Mouse (Mus musculus) midbrain, postnatal 0 days (tissue): ENCODE measurements around the gene Zscan2. TPM values are rescaled to one million over a fixed set of nuclear protein-coding genes. Genes with fewer than 3 reads are reported as not detected.
A peak's percentile ranks its signal among the peaks of the same experiment; 100 is the strongest.
"Not testable (repeated sequence)": the region's sequence is repeated elsewhere in the genome, so short reads cannot be mapped to it uniquely, and the experiment has no call there.

ENCODE experiments used
- ATAC-seq: fragments of 200-750 bp; cut with Nextera tagmentation; 2 replicates; pipeline ENCODE4 v1.8.0; 2017; ENCODE audit warnings: moderate number of reproducible peaks, mild to moderate bottlenecking, moderate TSS enrichment, moderate library complexity; ENCODE audit not compliant: low FRiP score
- DNase-seq: peaks from one replicate; pipeline ENCODE4 v3.0.0-alpha.2; 2015; ENCODE audit warnings: low spot score
- H3K27ac ChIP-seq: fragments of 300-500 bp; sonication (generic); 2 replicates; pipeline ENCODE4 v1.5.1; 2014; ENCODE audit warnings: low read depth, mild to moderate bottlenecking, low read length, mixed read lengths
- H3K27me3 ChIP-seq: fragments of 300-500 bp; sonication (generic); 2 replicates; pipeline ENCODE4 v1.6.1; 2014; ENCODE audit warnings: low read length, control low read depth, mixed read lengths; ENCODE audit not compliant: insufficient read depth
- H3K36me3 ChIP-seq: fragments of 300-500 bp; sonication (generic); 2 replicates; pipeline ENCODE4 v1.6.1; 2014; ENCODE audit warnings: low read length, control low read depth, mixed read lengths; ENCODE audit not compliant: insufficient read depth
- H3K4me1 ChIP-seq: fragments of 300-500 bp; sonication (generic); 2 replicates; pipeline ENCODE4 v1.6.1; 2014; ENCODE audit warnings: mild to moderate bottlenecking, control low read depth, antibody characterized with exemption, low read length, mixed read lengths; ENCODE audit not compliant: insufficient read depth
- H3K4me2 ChIP-seq: fragments of 300-500 bp; sonication (generic); 2 replicates; pipeline ENCODE4 v1.6.1; 2014; ENCODE audit warnings: low read depth, mild to moderate bottlenecking, low read length, mixed read lengths; ENCODE audit not compliant: poor library complexity, severe bottlenecking
- H3K4me3 ChIP-seq: fragments of 300-500 bp; sonication (generic); 2 replicates; pipeline ENCODE4 v1.5.1; 2014; ENCODE audit warnings: low read depth, mild to moderate bottlenecking, low read length, moderate library complexity
- H3K9ac ChIP-seq: fragments of 300-500 bp; sonication (generic); replicated peaks from 2 replicates; pipeline ENCODE4 v1.6.1; 2014; ENCODE audit warnings: mild to moderate bottlenecking, low read length, moderate library complexity, mixed read lengths; ENCODE audit not compliant: poor library complexity, severe bottlenecking
- H3K9me3 ChIP-seq: fragments of 300-500 bp; sonication (generic); 2 replicates; pipeline ENCODE4 v1.6.1; 2016; ENCODE audit warnings: low read length, control low read depth
- CTCF ChIP-seq: IDR thresholded peaks from 2 replicates; pipeline ENCODE4 v1.5.1; 2016; ENCODE audit warnings: antibody characterized with exemption, mild to moderate bottlenecking
- WGBS: fragments of 180-500 bp; shearing (Covaris S2); extraction: QIAGEN DNeasy Blood & Tissue Kit; methylation state at CpG from one replicate; pipeline ENCODE4 v1.1.7; 2014; 5-methylcytosine and 5-hydroxymethylcytosine counted together
- polyA plus RNA-seq: library from polyadenylated mRNA; unstranded; fragments of >200 nt; fragmentation: Nextera tagmentation; extraction: Ambion mirVana; gene quantifications from 2 replicates; pipeline ENCODE4 v1.2.1, GENCODE M21; 2015
- total RNA-seq: library from RNA; depleted of rRNA; stranded (reverse); fragments of >200 nt; gene quantifications from 2 replicates; pipeline ENCODE4 v1.2.3, GENCODE M21; 2014

The Zscan2 gene
- total and polyA plus RNA-seq, 2 experiments from 2014 or later = 2.7 to 22.4 TPM

DNA sequence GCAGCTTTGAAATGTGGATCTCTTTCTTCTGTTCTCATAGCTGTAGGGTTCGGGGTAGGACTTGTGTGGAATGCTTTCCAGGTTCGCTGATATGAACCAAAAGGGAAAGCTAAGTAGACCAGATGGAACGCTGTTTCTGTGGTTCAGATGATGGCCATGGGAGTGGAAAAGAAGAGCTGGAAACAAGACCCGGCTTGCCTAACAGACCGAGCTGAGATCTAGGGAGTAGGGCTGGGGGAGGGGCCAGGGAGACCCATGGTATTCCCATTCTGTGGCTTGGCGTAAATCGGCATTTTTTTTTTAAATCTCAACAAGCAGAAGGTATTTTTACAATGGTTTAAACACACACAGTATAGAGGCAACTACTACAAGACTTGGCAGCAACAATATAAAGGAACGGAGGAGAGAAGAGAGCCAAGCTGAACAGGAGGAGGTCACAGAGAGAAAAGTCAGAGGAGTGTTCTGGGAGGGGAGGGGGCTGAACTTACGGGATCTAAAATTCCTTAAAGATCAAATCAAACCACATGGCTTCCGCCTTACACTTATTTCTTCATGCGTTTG, 34.8 kb upstream of the Zscan2 start, which contains the start of gene Iqgap1:
Gene Iqgap1, minus strand, starts transcription at position 132 of the 561 bp plus-strand sequence.
- WGBS = 83% methylated on average over 11 of the region's 11 CpGs
- Histone ChIP-seq H3K9me3 (no peaks in the 10 kb centered on the region), H3K4me3 (no peak within 1 kb of the TSS), H3K27ac (no peak within 1 kb of the TSS), H3K27me3 (no peaks in the 10 kb centered on the region), H3K9ac (no peak within 1 kb of the TSS), H3K36me3 (no peaks in the 10 kb centered on the region), H3K4me2 (no peak within 1 kb of the TSS), H3K4me1 (no peaks in the 10 kb centered on the region)
- no peak for TF ChIP-seq CTCF
- no peak for ATAC-seq
- no peak for DNase-seq

DNA sequence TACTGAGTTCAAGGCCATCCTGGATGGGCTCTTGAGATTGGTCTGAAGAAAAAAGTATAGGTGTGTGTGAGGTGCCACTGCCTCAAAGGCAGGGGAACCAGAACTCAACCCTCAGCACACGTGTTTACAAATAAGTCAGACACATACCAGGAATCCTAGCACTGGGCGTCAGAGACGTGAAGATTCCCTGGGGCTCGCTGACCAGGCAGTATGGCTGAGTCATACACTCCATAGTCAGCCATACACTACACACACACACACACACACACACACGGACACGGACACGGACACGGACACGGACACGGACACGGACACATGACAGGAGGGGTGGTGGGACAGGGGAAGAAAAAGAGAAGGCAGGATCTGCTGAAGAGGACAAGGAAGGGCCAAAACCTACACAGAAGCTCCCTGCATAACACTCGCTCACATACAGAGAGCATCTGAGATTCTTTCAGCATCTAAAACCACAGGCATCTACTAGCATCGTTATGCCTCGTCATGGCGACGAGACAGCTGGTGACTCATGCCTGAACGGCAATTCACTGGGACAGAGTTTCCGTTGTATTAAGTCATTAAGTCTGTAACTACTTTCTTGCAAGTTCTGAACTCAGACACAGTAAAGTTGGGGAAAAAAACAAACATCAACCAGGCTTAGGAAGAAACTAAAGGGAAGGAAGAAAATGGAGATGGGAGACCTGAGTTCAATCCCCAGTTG, 32.4 kb upstream of the Zscan2 start:
- DNase-seq (no peak), ATAC-seq (no peak)
- Histone ChIP-seq H3K4me2 (no peak overlapping the region), H3K27ac (no peak overlapping the region), H3K4me3 (no peak overlapping the region), H3K4me1 (no peaks in the 10 kb centered on the region), H3K9ac (no peak overlapping the region), H3K27me3 (no peaks in the 10 kb centered on the region), H3K36me3 (no peaks in the 10 kb centered on the region), H3K9me3 (no peaks in the 10 kb centered on the region)
- WGBS = 72% methylated on average over 18 of the region's 18 CpGs
- no peak for TF ChIP-seq CTCF

DNA sequence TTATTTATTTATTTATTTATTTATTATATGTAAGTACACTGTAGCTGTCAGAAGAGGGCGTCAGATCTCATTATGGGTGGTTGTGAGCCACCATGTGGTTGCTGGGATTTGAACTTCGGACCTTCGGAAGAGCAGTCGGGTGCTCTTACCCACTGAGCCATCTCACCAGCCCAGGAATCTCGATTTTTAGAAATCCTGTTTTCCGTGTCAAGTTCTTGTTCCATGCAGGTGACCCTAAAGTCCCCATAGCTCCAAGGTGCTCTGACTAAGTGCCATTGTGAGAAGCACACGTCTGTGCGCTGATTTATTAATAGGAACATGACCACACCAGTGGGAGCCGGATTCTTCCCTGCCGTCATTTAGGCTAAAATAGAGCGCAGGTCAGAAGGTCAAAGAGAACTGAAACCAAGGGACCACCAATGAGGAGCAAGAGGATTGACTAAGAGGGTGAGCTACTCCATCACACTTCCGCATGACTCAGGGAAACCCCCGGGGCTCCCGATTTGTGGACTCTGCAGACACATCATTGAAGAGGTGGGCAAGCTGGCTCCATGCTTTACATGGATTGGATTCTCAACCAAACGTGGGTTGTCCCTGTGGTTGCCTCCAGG, 30.4 kb upstream of the Zscan2 start:
- Histone ChIP-seq H3K9me3 (no peaks in the 10 kb centered on the region), H3K36me3 (no peaks in the 10 kb centered on the region), H3K4me3 (no peak overlapping the region), H3K4me1 (no peaks in the 10 kb centered on the region), H3K4me2 (no peak overlapping the region), H3K9ac (no peak overlapping the region), H3K27me3 (no peaks in the 10 kb centered on the region), H3K27ac (no peak overlapping the region)
- 83% methylated on average over 15 of the region's 15 CpGs for WGBS
- DNase-seq (no peak), ATAC-seq (no peak)
- no peak for TF ChIP-seq CTCF

DNA sequence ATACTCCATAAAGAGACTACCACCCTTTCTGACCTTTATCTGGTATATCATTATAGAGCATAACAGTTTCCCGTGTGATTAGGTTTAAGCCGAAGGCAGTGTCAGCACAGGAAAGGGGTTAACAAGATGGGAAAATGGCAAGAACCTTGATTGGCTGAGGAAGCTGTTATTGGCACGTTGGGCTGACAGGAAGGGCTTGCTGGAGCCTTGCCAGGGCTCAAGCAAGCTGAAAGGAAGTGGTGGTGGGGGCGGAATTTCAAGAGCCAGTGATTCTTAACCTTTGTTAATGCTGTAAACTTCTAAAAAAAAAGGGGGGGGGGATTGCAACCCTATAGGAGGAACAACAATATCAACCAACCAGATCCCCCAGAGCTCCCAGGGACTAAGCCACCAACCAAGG, 28.5 kb upstream of the Zscan2 start:
- TF ChIP-seq CTCF = no peak
- no peak overlapping the region for H3K4me2 ChIP-seq
- no peak overlapping the region for H3K27ac ChIP-seq
- no peaks in the 10 kb centered on the region for H3K9me3 ChIP-seq
- no peak overlapping the region for H3K9ac ChIP-seq
- no peak for ATAC-seq
- H3K4me3 ChIP-seq = no peak overlapping the region
- no peaks in the 10 kb centered on the region for H3K27me3 ChIP-seq
- peak; percentile 43 for DNase-seq
- 52% methylated on average over 4 of the region's 4 CpGs for WGBS
- no peaks in the 10 kb centered on the region for H3K4me1 ChIP-seq
- no peaks in the 10 kb centered on the region for H3K36me3 ChIP-seq

DNA sequence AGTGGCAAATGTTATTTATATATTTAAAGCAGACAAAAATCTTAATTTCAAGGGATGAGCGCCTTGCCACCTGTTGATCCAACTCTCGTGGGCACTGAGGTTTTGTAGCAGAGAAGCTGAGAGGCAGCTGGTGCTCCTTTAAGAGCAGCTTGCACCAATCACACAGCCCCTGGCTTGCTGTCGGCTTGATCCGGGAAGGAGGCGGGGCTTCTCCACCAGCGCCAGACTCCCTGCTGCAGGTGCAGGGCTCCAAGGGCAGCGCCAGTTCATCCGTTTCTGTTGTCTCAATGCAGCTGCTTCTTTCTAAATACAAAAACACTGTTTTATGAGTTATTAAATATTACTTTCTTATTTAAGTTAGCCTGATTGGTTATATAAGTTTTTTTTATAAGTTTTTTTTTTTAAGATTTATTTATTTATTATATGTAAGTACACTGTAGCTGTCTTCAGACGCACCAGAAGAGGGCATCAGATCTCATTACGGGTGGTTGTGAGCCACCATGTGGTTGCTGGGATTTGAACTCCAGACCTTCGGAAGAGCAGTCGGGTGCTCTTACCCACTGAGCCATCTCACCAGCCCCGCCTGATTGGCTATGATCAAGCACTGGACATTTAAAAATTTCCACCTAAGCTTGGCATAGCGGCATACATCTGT, 27.6 kb upstream of the Zscan2 start:
- DNase-seq = peak; percentile 71
- not testable (repeated sequence) for H3K4me1 ChIP-seq, H3K27me3 ChIP-seq, H3K27ac ChIP-seq, H3K9me3 ChIP-seq, H3K4me3 ChIP-seq, ATAC-seq, H3K9ac ChIP-seq, H3K36me3 ChIP-seq
- 20% methylated on average over 13 of the region's 14 CpGs for WGBS
- peak overlapping the region; percentile 23 for H3K4me2 ChIP-seq
